Mouse (Mus musculus): Measurements from ENCODE around the gene Fars2. TPM values are rescaled to one million over a fixed set of nuclear protein-coding genes. Genes with fewer than 3 reads are reported as not detected.

Gene Fars2
- polyA plus RNA-seq, 1 experiment from 2014 or later, result 31.7 TPM

- Histone ChIP-seq H3K36me3 (ENCODE audit: control insufficient read depth, insufficient read depth, low read length) (no peaks in the 10 kb centered on the region), H3K27ac (ENCODE audit: low read depth, low read length) (no peak overlapping the region), H3K27me3 (ENCODE audit: control insufficient read depth, insufficient read depth, low read length) (no peaks in the 10 kb centered on the region), H3K4me1 (ENCODE audit: control insufficient read depth, insufficient read depth, low read length) (no peaks in the 10 kb centered on the region), H3K9me3 (ENCODE audit: control insufficient read depth, low read length) (peaks cover 8% of the 10 kb centered on the region), H3K4me3 (ENCODE audit: low read length) (no peak overlapping the region), H3K9ac (ENCODE audit: low read depth, low read length) (no peak overlapping the region), H3K4me2 (replicated peaks; ENCODE audit: low read depth, low read length) (no peak overlapping the region)
- no peak for ATAC-seq (ENCODE audit: low FRiP score, low TSS enrichment)
- 89% methylated on average over 5 of the region's 5 CpGs for WGBS
These were observed 147.2 kb downstream of the Fars2 start for GRCm38 (mm10) chr13:36264391-36264790.

DNA sequence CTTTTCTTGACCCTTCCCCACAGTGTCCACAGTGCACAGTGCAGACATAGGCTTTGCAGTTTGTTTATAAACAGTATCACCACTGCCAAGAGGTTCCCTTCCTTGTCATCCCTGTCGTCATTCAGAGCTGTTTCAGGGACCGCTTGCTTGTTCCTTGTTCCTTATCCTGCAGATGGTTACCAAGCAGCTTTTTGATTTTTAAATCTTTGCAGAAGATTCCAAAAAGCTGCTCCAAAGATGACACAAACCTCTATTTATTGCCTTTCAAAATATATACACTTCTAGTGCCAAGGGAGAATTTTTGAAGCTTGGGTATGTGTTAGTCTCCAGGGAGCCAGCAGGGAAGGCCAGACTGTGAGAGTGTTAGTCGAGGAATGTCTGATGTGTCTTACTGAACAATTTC is 148.1 kb downstream of the Fars2 start:
- Histone ChIP-seq H3K4me2 (replicated peaks; ENCODE audit: low read depth, low read length) (no peak overlapping the region), H3K27me3 (ENCODE audit: control insufficient read depth, insufficient read depth, low read length) (no peaks in the 10 kb centered on the region), H3K9ac (ENCODE audit: low read depth, low read length) (no peak overlapping the region), H3K4me1 (ENCODE audit: control insufficient read depth, insufficient read depth, low read length) (no peaks in the 10 kb centered on the region), H3K36me3 (ENCODE audit: control insufficient read depth, insufficient read depth, low read length) (no peaks in the 10 kb centered on the region), H3K9me3 (ENCODE audit: control insufficient read depth, low read length) (no peaks in the 10 kb centered on the region; the same call in 1 of the 2 replicates), H3K27ac (ENCODE audit: low read depth, low read length) (no peak overlapping the region), H3K4me3 (ENCODE audit: low read length) (no peak overlapping the region)
- ATAC-seq (ENCODE audit: low FRiP score, low TSS enrichment), result no peak
- WGBS, result 72% methylated on average over 3 of the region's 3 CpGs

- H3K4me2 ChIP-seq (replicated peaks; ENCODE audit: low read depth, low read length), result no peak overlapping the region
- no peak overlapping the region for H3K27ac ChIP-seq (ENCODE audit: low read depth, low read length)
- H3K27me3 ChIP-seq (ENCODE audit: control insufficient read depth, insufficient read depth, low read length), result no peaks in the 10 kb centered on the region
- no peaks in the 10 kb centered on the region for H3K9me3 ChIP-seq (ENCODE audit: control insufficient read depth, low read length)
- no peaks in the 10 kb centered on the region for H3K36me3 ChIP-seq (ENCODE audit: control insufficient read depth, insufficient read depth, low read length)
- ATAC-seq (ENCODE audit: low FRiP score, low TSS enrichment), result no peak
- 83% methylated on average over 1 of the region's 1 CpGs for WGBS
- H3K4me1 ChIP-seq (ENCODE audit: control insufficient read depth, insufficient read depth, low read length), result no peaks in the 10 kb centered on the region
- no peak overlapping the region for H3K4me3 ChIP-seq (ENCODE audit: low read length)
- H3K9ac ChIP-seq (ENCODE audit: low read depth, low read length), result no peak overlapping the region
These were observed 150.2 kb downstream of the Fars2 start for GRCm38 (mm10) chr13:36267399-36267798.

DNA sequence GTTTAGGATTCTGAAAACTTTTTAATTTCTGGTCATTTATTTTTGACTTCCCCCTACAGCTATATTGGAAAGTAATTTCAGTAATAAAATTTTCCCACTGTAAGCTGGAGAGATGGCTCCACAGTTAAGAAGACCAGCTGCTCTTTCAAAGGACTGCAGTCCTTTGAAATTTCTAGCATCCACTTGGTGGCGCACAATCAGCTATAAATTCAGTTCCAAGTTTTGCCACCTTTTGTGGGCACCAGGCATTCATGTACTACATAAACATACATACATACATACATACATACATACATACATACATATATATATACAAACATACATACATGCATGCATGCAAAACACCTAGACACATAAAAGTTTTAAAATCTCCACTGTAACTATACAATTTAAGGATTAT is 153.7 kb downstream of the Fars2 start:
- no peak for ATAC-seq (ENCODE audit: low FRiP score, low TSS enrichment)

GRCm38 (mm10) chr13:36273497-36273896 is 156.3 kb downstream of the Fars2 start:
- Histone ChIP-seq H3K36me3 (ENCODE audit: control insufficient read depth, insufficient read depth, low read length) (no peaks in the 10 kb centered on the region), H3K27ac (ENCODE audit: low read depth, low read length) (no peak overlapping the region), H3K27me3 (ENCODE audit: control insufficient read depth, insufficient read depth, low read length) (no peaks in the 10 kb centered on the region), H3K4me3 (ENCODE audit: low read length) (no peak overlapping the region), H3K4me2 (replicated peaks; ENCODE audit: low read depth, low read length) (no peak overlapping the region), H3K9ac (ENCODE audit: low read depth, low read length) (no peak overlapping the region), H3K9me3 (ENCODE audit: control insufficient read depth, low read length) (no peaks in the 10 kb centered on the region), H3K4me1 (ENCODE audit: control insufficient read depth, insufficient read depth, low read length) (no peaks in the 10 kb centered on the region)
- 66% methylated on average over 2 of the region's 2 CpGs for WGBS
- no peak for ATAC-seq (ENCODE audit: low FRiP score, low TSS enrichment)

More for the DNA sequence above, 153.7 kb downstream of the Fars2 start:
- no peak overlapping the region for H3K4me2 ChIP-seq (replicated peaks; ENCODE audit: low read depth, low read length)
- no peak overlapping the region for H3K4me3 ChIP-seq (ENCODE audit: low read length)
- no peaks in the 10 kb centered on the region for H3K36me3 ChIP-seq (ENCODE audit: control insufficient read depth, insufficient read depth, low read length)
- 86% methylated on average over 1 of the region's 1 CpGs for WGBS
- no peak overlapping the region for H3K27ac ChIP-seq (ENCODE audit: low read depth, low read length)
- H3K9me3 ChIP-seq (ENCODE audit: control insufficient read depth, low read length), result no peaks in the 10 kb centered on the region
- H3K4me1 ChIP-seq (ENCODE audit: control insufficient read depth, insufficient read depth, low read length), result no peaks in the 10 kb centered on the region
- H3K9ac ChIP-seq (ENCODE audit: low read depth, low read length), result no peak overlapping the region
- H3K27me3 ChIP-seq (ENCODE audit: control insufficient read depth, insufficient read depth, low read length), result no peaks in the 10 kb centered on the region

- H3K27me3 ChIP-seq (ENCODE audit: control insufficient read depth, insufficient read depth, low read length), result peaks cover 5% of the 10 kb centered on the region; the same call in 1 of the 2 replicates
- 92% methylated on average over 2 of the region's 2 CpGs for WGBS
- ATAC-seq (ENCODE audit: low FRiP score, low TSS enrichment), result no peak
- H3K36me3 ChIP-seq (ENCODE audit: control insufficient read depth, insufficient read depth, low read length), result no peaks in the 10 kb centered on the region
- H3K4me3 ChIP-seq (ENCODE audit: low read length), result no peak overlapping the region
- no peak overlapping the region for H3K9ac ChIP-seq (ENCODE audit: low read depth, low read length)
- H3K27ac ChIP-seq (ENCODE audit: low read depth, low read length), result no peak overlapping the region
- no peaks in the 10 kb centered on the region for H3K4me1 ChIP-seq (ENCODE audit: control insufficient read depth, insufficient read depth, low read length)
- no peak overlapping the region for H3K4me2 ChIP-seq (replicated peaks; ENCODE audit: low read depth, low read length)
- no peaks in the 10 kb centered on the region for H3K9me3 ChIP-seq (ENCODE audit: control insufficient read depth, low read length)
These were observed 159.0 kb downstream of the Fars2 start for GRCm38 (mm10) chr13:36276194-36276593.

DNA sequence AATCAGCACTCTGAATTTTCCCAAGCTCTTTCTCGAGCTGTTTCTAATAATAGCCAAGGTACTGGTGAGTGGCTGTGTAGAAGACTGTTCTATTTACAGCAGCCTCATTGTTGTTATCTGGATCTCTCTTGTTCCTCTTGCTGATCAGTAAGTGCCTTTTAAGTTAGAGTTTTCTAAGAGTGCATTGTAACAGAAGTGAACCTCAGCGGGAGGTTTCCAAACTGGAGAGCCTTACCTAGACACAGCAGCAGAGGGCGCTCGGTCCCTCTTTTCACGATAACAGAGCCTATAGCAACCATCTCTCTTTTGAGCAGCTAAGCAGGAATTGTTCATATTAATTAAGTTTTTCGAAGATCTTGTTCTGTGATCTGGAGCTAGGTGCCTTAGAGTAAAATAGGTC is 164.8 kb downstream of the Fars2 start:
- Histone ChIP-seq H3K27ac (ENCODE audit: low read depth, low read length) (no peak overlapping the region), H3K4me2 (replicated peaks; ENCODE audit: low read depth, low read length) (no peak overlapping the region), H3K27me3 (ENCODE audit: control insufficient read depth, insufficient read depth, low read length) (peaks cover 10% of the 10 kb centered on the region), H3K9me3 (ENCODE audit: control insufficient read depth, low read length) (no peaks in the 10 kb centered on the region), H3K36me3 (ENCODE audit: control insufficient read depth, insufficient read depth, low read length) (no peaks in the 10 kb centered on the region), H3K4me1 (ENCODE audit: control insufficient read depth, insufficient read depth, low read length) (no peaks in the 10 kb centered on the region), H3K4me3 (ENCODE audit: low read length) (no peak overlapping the region), H3K9ac (ENCODE audit: low read depth, low read length) (no peak overlapping the region)
- WGBS, result 14% methylated on average over 6 of the region's 6 CpGs
- no peak for ATAC-seq (ENCODE audit: low FRiP score, low TSS enrichment)

DNA sequence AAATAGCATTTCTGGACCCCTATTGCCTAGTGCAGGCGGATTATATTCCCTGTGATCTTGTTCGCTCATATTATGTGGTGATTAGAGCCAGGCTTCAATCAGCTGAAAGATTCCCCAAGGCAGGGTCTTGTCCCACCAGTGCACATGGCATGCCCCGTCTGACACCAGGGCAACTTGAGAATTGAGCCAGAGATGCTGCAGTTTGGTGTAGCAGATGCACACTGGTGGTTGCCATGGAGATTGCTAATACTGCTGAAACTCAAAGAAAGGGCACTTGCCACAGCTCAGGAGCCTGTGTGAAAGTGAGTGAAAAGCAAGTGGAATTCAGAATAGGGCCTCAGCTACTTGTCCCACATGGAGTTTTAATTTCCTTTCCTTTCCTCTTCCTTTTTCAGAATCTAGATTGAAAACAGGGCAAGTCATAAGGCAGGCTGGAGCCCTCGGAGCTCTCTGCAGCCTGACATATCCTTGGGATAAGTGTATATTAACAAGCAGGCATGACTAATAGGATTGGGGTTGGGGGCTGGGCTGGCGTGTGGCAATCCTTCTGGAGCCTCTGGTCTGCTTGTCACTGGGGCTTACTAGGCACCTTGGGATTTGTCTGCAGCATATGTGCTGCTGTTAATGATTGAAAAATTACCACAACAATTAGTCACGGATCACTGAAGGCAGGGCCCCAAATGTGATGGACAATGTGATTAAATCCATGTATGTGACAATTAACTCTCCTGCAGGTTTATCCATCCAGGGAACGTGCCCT is 165.8 kb downstream of the Fars2 start:
- Histone ChIP-seq H3K36me3 (ENCODE audit: control insufficient read depth, insufficient read depth, low read length) (no peaks in the 10 kb centered on the region), H3K9me3 (ENCODE audit: control insufficient read depth, low read length) (no peaks in the 10 kb centered on the region), H3K4me2 (replicated peaks; ENCODE audit: low read depth, low read length) (no peak overlapping the region), H3K4me1 (ENCODE audit: control insufficient read depth, insufficient read depth, low read length) (no peaks in the 10 kb centered on the region), H3K27ac (ENCODE audit: low read depth, low read length) (no peak overlapping the region), H3K9ac (ENCODE audit: low read depth, low read length) (no peak overlapping the region), H3K27me3 (ENCODE audit: control insufficient read depth, insufficient read depth, low read length) (peaks cover 10% of the 10 kb centered on the region), H3K4me3 (ENCODE audit: low read length) (no peak overlapping the region)
- ATAC-seq (ENCODE audit: low FRiP score, low TSS enrichment), result peak; percentile 79
- WGBS, result 44% methylated on average over 7 of the region's 7 CpGs

DNA sequence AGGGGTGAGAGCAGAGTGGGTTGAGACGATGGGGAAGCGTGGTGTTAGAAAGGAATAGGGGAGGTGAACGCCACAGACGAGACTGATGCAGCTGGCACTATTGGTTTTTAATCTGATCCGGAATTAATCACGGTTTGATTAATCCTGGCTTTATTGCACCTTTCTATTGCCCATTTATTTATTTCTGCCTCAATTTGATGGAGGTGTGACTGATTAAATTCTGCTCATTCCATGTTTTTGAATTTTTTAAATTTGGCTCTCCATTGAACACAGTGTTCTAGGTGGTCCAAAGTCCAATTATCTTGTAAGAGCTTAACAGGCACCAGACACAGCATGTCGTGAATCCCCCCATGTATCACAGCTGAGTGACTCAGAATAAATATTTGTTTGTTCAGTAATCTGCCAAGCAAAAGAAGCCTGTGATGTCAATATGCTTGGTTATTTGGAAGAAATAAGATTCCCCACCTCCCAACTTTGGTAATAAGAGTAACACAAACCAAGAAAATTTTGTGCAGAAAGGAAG is 166.4 kb downstream of the Fars2 start:
- Histone ChIP-seq H3K9me3 (ENCODE audit: control insufficient read depth, low read length) (no peaks in the 10 kb centered on the region), H3K4me1 (ENCODE audit: control insufficient read depth, insufficient read depth, low read length) (no peaks in the 10 kb centered on the region), H3K4me2 (replicated peaks; ENCODE audit: low read depth, low read length) (no peak overlapping the region), H3K27me3 (ENCODE audit: control insufficient read depth, insufficient read depth, low read length) (peaks cover 10% of the 10 kb centered on the region), H3K4me3 (ENCODE audit: low read length) (no peak overlapping the region), H3K27ac (ENCODE audit: low read depth, low read length) (no peak overlapping the region), H3K36me3 (ENCODE audit: control insufficient read depth, insufficient read depth, low read length) (no peaks in the 10 kb centered on the region), H3K9ac (ENCODE audit: low read depth, low read length) (no peak overlapping the region)
- 67% methylated on average over 7 of the region's 7 CpGs for WGBS
- no peak for ATAC-seq (ENCODE audit: low FRiP score, low TSS enrichment)
